Mouse (Mus musculus): ENCODE results near the gene Fgfr2.

GRCm38 (mm10) chr7:130801811-130802210 is 2321.3 kb downstream of the Fgfr2 start:
- TF ChIP-seq CTCF (IDR thresholded peaks at IDR 0.05; ENCODE audit: borderline replicate concordance, insufficient read depth, low read length) (no peak), POLR2A (IDR thresholded peaks at IDR 0.05; ENCODE audit: low read depth, low read length) (no peak)
